Mouse (Mus musculus): Measurements from ENCODE around the gene Tpp2.
"Not testable (repeated sequence)": the region's sequence is repeated elsewhere in the genome, so short reads cannot be mapped to it uniquely, and the experiment has no call there.

DNA sequence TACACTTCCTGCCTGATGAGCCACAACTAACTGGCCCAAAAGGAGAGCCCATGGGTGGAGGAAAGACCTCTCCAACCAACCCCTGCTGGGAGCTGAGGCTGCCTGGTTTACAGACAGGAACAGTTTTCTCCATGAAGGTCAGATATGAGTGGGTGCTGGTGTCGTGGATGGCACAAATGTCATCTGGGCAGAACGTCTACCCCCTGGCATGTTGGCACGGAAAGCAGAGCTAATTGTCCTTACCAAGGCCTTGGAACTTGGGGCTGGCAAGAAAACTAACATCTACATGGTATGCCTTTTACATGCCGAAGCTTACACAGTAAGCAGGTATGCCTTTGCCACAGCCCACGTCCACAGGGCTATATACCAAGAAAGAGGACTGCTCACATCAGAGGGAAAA is 112.2 kb downstream of the Tpp2 start:
- TF ChIP-seq SRF (IDR thresholded peaks at IDR 0.05; ENCODE audit: control insufficient read depth, insufficient read length, low read depth); MAX (IDR thresholded peaks at IDR 0.05; ENCODE audit: low read depth); POLR2A (IDR thresholded peaks at IDR 0.05; ENCODE audit: insufficient read length, low read depth); POLR2AphosphoS2 (IDR thresholded peaks at IDR 0.05; ENCODE audit: insufficient read length, low read depth); TCF12 (IDR thresholded peaks at IDR 0.05; ENCODE audit: insufficient read depth, poor library complexity, severe bottlenecking); USF1 (IDR thresholded peaks at IDR 0.05; ENCODE audit: low read depth); CEBPB (IDR thresholded peaks at IDR 0.05; ENCODE audit: insufficient read depth, poor library complexity, severe bottlenecking); MYOD1 (IDR thresholded peaks at IDR 0.05; ENCODE audit: control insufficient read depth in 1 of 3, insufficient read length in 2 of 3, low read depth in 2 of 3); E2F4 (IDR thresholded peaks at IDR 0.05; ENCODE audit: insufficient read depth); MYOG (IDR thresholded peaks at IDR 0.05; ENCODE audit: control insufficient read depth in 1 of 3, insufficient read depth in 1 of 3, insufficient read length in 2 of 3, low read depth in 2 of 3): not testable (repeated sequence)

Measured in myocyte (in vitro differentiated cells).